Mouse (Mus musculus) activated CD4-positive, CD25-positive, alpha-beta regulatory T cell, adult 4 months (primary cell): ENCODE results near the gene Aff1. TPM values are rescaled to one million over a fixed set of nuclear protein-coding genes. Genes with fewer than 3 reads are reported as not detected.

Experiments used
- ATAC-seq: one replicate; pipeline ENCODE4 v1.8.0; 2017
- polyA plus RNA-seq, 2 experiments: library from polyadenylated mRNA; unstranded; fragments of 100-300 nt; shearing (Covaris generic); gene quantifications; one replicate each; pipeline ENCODE4 v1.2.1; 2017

Aff1 gene
- polyA plus RNA-seq, 2 experiments from 2014 or later: 9.2 to 12.3 TPM

DNA sequence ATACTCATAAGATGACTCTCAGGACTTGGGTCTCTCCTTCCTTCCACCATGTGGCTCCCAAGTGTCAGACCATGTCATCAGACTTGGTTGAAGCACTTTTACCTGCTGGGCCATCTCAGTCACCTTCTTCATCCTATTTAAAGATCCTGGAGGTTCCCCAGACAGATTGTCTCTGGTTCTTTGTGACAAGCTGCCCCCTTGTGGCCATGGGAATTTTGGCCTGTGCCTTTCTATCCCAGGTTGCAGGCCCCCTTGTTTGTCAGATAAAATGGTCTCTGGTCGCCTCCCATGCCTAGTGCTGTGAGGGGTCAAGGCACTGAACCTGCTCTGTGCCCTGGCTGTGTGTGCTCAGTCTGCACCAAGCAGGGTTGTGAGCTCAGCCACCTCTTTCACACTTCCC, 151.8 kb downstream of the Aff1 start:
- ATAC-seq: no peak

DNA sequence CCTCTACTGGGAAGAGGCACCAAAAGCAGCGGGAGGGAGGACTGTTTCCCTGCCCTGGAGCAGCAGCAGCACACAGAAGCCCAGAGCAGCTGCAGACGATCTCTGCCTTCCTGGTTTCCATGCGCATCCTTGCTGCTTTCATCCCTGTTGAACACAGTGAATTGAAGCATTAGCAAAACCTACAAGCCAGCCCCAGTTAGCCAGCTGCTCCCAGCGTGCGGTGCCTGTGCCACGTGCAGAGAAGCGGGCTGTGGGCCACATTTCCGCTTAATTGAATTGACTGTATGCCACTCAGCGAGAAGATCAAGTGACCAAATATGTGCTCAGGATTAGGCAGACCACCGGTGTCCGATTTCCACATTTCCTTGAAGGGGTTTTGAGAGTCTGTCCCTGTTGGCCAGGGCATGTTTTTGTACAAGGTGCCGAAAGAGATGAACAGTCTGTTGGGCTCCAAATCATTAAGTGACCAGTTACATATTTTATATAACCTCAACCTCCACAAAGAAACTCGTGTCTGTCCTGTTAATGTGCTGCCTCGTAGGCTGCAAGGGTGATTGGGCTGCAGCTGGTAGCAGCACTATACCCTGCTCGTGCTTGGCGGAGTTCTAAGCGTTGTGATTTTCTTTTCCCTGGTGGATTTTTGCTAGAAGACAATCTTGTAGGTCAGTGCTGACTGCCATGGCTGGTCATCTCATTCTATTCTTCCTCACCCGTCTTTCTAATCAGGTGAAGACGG, 153.4 kb downstream of the Aff1 start:
- ATAC-seq: no peak

GRCm38 (mm10) chr5:103846154-103846551, 154.0 kb downstream of the Aff1 start:
- no peak for ATAC-seq

DNA sequence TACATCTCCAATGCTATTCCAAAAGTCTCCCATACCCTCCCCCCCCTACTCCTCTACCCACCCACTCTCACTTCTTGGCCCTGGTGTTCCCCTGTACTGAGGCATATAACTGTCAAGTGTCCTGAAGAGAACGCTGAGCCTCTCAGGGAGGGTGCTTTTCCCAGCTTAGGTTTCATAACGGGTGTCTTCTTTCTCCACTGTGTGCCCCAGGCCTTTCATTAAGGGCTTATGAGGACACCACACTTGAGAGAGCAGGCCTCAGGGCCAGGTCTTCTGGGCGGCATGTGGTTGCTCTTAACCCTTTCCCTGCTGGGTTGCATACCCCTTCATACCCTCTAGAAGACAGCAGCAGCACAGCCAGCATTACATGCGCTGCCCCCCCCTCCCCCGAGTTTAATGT, 154.4 kb downstream of the Aff1 start:
- ATAC-seq: no peak

GRCm38 (mm10) chr5:103848546-103848945, 156.4 kb downstream of the Aff1 start:
- no peak for ATAC-seq

GRCm38 (mm10) chr5:103852756-103853549, 160.8 kb downstream of the Aff1 start:
- peak; percentile 41 for ATAC-seq

- no peak for ATAC-seq
Measured at GRCm38 (mm10) chr5:103854041-103854806, 162.1 kb downstream of the Aff1 start.

GRCm38 (mm10) chr5:103854807-103855194, 162.6 kb downstream of the Aff1 start:
- ATAC-seq: no peak

DNA sequence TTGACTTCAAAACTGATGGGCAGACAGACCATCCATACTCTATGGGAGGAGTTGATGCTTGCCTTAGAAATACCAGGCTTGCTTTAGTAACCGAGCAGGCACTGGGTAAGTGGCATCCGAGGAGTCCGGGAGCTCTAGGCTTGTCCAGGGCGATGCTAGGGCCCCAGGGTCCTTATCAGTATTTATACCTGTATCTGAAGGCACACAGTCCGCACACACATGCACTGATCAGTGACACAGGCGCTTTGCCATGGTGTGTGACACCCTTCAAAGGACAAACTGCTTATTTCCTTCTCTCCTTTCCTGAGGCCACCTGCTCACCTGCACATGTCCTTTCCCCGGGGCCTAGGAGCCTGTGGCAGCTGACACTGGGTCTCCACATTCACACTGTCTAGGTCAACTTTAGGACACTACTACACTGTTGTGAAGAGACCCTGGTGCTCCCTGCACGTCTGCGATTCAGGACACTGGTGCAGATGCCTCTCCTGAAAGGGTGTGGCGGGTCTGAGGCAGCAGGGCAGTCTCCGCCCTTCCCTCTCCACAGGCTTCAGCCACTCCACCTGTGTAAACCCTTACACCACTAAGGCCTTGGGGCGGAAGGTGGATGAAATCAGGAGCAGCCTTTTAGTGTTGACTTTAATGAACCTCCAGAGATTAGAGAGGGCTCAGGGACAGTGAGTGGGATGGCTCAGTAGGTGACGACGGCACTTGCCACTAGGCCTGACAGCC, 163.5 kb downstream of the Aff1 start:
- no peak for ATAC-seq

DNA sequence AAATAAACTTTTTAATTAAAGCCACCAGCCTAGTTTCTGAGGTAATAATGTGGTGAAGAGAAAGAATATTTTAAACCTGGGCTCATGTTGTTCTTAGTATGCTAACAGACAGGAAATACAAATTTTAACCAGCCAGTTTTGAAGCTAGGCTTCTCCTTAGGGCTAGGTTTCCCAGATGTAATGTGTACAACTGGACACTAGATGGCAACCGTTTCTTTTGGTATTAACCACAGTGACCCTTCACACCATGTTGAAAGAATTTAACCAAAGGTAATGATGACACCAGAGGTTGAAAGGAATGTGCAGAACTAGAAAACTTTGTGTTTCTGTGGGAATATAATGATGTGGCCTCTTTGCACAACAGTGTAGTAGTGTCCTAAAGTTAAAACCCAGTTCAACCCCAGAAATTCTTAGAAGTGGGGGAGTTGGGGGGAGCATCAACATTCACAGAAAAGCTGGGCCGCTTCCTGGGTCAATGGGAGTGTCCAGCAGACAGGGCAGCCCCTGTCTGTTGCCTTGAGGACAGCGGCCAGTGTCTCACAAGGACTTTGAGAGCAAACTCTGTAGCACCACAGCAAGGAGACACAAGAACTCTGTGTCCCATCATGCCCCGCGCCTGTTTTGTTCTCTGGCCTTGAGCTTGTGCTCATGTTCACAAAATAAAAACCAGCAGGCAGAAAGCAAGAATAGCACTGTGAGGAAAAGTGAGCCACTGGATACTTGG, 164.3 kb downstream of the Aff1 start:
- peak; percentile 64 for ATAC-seq

GRCm38 (mm10) chr5:103857151-103857550, 165.0 kb downstream of the Aff1 start:
- ATAC-seq: no peak

DNA sequence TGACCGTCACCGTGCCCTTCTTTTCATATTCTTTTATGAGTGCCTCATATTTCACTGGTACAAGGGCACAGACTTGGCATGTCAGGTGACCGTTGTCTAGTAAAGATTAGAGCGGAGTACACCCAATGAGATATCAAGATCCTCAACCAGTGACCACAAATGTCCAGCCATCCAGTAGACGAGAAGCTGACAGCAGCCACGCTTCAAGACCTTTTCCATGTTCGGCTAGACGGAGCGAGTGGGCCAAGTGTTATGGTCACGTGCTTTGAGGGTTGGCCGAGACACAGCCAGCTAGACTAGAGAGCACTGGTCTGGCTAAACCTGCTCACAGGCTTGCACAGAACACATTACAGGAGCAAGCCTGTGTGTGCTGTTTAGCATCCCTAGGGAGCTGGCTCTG, 168.4 kb downstream of the Aff1 start:
- no peak for ATAC-seq

DNA sequence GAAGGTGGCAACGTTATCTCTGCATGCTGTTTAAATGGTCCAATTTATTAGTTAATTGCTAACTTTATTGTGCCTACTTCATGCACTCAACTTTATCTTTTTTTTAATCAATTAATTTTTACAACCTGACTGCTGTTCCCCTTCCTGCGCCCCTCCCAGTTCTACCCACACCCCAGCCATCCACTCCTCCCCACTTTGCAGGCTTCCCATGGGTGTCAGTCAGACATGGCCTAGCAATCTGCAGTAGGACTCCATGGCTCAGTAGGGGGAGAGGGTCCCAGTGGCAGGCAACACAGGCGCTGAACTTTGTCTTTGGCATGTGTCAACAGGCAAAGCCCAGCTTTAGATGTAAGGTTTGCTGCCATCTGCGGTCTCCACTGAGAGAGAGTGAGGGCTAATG, 171.6 kb downstream of the Aff1 start:
- no peak for ATAC-seq

DNA sequence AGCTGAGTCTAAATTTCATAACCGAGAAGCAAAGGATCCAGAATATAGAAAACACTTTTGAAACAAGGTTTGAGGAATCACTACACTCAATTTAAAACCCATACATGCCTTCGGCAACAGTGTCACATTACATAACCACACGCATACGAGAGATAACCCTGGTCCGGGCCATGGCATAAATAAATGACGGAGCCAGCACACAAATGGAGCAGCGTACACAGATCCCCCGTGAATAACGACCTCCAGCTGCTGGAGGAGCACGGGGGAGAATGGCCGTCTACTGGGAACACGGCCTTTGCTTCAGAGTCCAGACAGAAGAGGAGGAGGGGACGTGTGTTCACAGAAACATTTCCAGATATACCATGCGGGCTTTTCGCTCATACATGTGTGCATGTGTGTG, 197.6 kb downstream of the Aff1 start:
- ATAC-seq: no peak

DNA sequence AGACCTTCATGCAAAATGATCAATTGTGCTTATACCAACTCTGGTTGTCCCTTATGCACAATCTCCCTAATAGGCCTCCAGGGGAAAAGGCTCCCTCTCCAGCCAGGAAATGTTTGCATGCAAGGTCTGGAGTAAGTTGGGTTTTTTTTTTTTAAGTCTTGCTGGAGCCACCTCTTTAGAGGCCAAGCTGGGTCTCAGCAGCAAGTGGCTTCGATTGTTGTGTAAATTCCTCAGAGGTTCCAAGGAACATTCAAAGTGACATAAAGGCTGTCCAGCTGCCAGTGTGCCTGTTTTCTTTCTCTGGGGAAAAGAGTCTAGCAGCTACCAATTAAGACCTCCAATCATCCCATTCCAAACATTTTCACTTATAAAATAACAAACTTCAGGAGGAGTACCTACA, 206.1 kb downstream of the Aff1 start:
- ATAC-seq: no peak

Other genes starting within 250 kb of the Aff1 start
- gene Slc10a6, start 63.0 kb upstream of the Aff1 start, polyA plus RNA-seq: not detected
- gene 1700016H13Rik, start 36.4 kb upstream of the Aff1 start, polyA plus RNA-seq: not detected
- under 1 TPM; 0.44 to 0.88 TPM for gene Klhl8, start 218.9 kb downstream of the Aff1 start, polyA plus RNA-seq